Mouse (Mus musculus) myocyte (in vitro differentiated cells): Measurements from ENCODE around the gene Tas2r126. TPM values are rescaled to one million over a fixed set of nuclear protein-coding genes. Genes with fewer than 3 reads are reported as not detected.

Experiments used
- H3K27me3 ChIP-seq: one replicate; pipeline ENCODE4 v1.6.1; 2011; ENCODE audit not compliant: control insufficient read depth, insufficient read depth, insufficient read length
- H3K36me3 ChIP-seq: one replicate; pipeline ENCODE4 v1.6.1; 2011; ENCODE audit not compliant: control insufficient read depth, insufficient read depth
- H3K4me2 ChIP-seq: one replicate; pipeline ENCODE4 v1.6.1; 2011; ENCODE audit warnings: low read depth, control low read depth
- H3K4me3 ChIP-seq: one replicate; pipeline ENCODE4 v1.5.1; 2011; ENCODE audit warnings: mild to moderate bottlenecking, control low read depth, moderate library complexity
- H3K79me2 ChIP-seq: one replicate; pipeline ENCODE4 v1.6.1; 2011; ENCODE audit not compliant: control insufficient read depth, insufficient read depth
- H3ac ChIP-seq: one replicate; pipeline ENCODE4 v1.6.1; 2011; ENCODE audit not compliant: control insufficient read depth, insufficient read length
- CEBPB ChIP-seq: IDR thresholded peaks from 2 replicates; pipeline ENCODE4 v1.6.1; 2011; ENCODE audit warnings: mild to moderate bottlenecking, moderate library complexity; ENCODE audit not compliant: poor library complexity, insufficient read depth, severe bottlenecking
- E2F4 ChIP-seq: IDR thresholded peaks from one replicate; pipeline ENCODE4 v1.6.1; 2011; ENCODE audit warnings: mild to moderate bottlenecking, control low read depth, moderate library complexity; ENCODE audit not compliant: insufficient read depth
- MAX ChIP-seq: IDR thresholded peaks from one replicate; pipeline ENCODE4 v1.6.1; 2011; ENCODE audit warnings: low read depth, mild to moderate bottlenecking, control low read depth
- MYOD1 ChIP-seq, 3 experiments: IDR thresholded peaks; one replicate each; pipeline ENCODE4 v1.6.1; 2011; ENCODE audit warnings: control low read depth in 2 of 3, low read depth in 2 of 3, mild to moderate bottlenecking in 2 of 3, moderate library complexity in 1 of 3; ENCODE audit not compliant: insufficient read length in 2 of 3, control insufficient read depth in 1 of 3
- MYOG ChIP-seq, 3 experiments: IDR thresholded peaks; one replicate each; pipeline ENCODE4 v1.6.1; 2011; ENCODE audit warnings: control low read depth in 2 of 3, low read depth in 2 of 3, mild to moderate bottlenecking in 2 of 3; ENCODE audit not compliant: insufficient read length in 2 of 3, control insufficient read depth in 1 of 3, insufficient read depth in 1 of 3
- POLR2A ChIP-seq: IDR thresholded peaks from one replicate; pipeline ENCODE4 v1.6.1; 2011; ENCODE audit warnings: low read depth, mild to moderate bottlenecking, control low read depth, moderate library complexity; ENCODE audit not compliant: insufficient read length
- POLR2AphosphoS2 ChIP-seq: IDR thresholded peaks from one replicate; pipeline ENCODE4 v1.6.1; 2011; ENCODE audit warnings: low read depth, control low read depth; ENCODE audit not compliant: insufficient read length
- REST ChIP-seq: IDR thresholded peaks from one replicate; pipeline ENCODE4 v1.6.1; 2011; ENCODE audit warnings: mild to moderate bottlenecking, control low read depth, moderate library complexity; ENCODE audit not compliant: insufficient read depth, insufficient read length
- SRF ChIP-seq: IDR thresholded peaks from one replicate; pipeline ENCODE4 v1.6.1; 2011; ENCODE audit warnings: low read depth; ENCODE audit not compliant: control insufficient read depth, insufficient read length
- TCF12 ChIP-seq: IDR thresholded peaks from one replicate; pipeline ENCODE4 v1.6.1; 2011; ENCODE audit warnings: mild to moderate bottlenecking, control low read depth; ENCODE audit not compliant: poor library complexity, insufficient read depth, severe bottlenecking
- TCF3 ChIP-seq: IDR thresholded peaks from one replicate; pipeline ENCODE4 v1.6.1; 2011; ENCODE audit warnings: low read depth, control low read depth; ENCODE audit not compliant: insufficient read length
- USF1 ChIP-seq: IDR thresholded peaks from one replicate; pipeline ENCODE4 v1.6.1; 2011; ENCODE audit warnings: low read depth, mild to moderate bottlenecking, control low read depth, moderate library complexity
- polyA plus RNA-seq: library from polyadenylated mRNA; unstranded; fragments of >200 nt; fragmentation: generic; extraction: Trizol; gene quantifications from one replicate; pipeline ENCODE4 v1.2.1, GENCODE M21; 2012; ENCODE audit warnings: missing spikeins

Gene Tas2r126
- polyA plus RNA-seq, 1 experiment, result not detected

- Histone ChIP-seq H3K79me2 (no peaks in the 10 kb centered on the region), H3K4me2 (no peak overlapping the region), H3K27me3 (no peaks in the 10 kb centered on the region), H3K4me3 (no peak overlapping the region), H3K36me3 (no peaks in the 10 kb centered on the region), H3ac (no peak overlapping the region)
- TF ChIP-seq MYOD1 (IDR thresholded peaks at IDR 0.05; ENCODE audit: control insufficient read depth in 1 of 3, insufficient read length in 2 of 3, low read depth in 2 of 3), result no peak
- TF ChIP-seq POLR2A, result no peak
- TF ChIP-seq TCF3, result no peak
- TF ChIP-seq MYOG (IDR thresholded peaks at IDR 0.05; ENCODE audit: control insufficient read depth in 1 of 3, insufficient read depth in 1 of 3, insufficient read length in 2 of 3, low read depth in 2 of 3), result no peak
- no peak for TF ChIP-seq USF1
- TF ChIP-seq REST, result no peak
- no peak for TF ChIP-seq CEBPB
- TF ChIP-seq MAX, result no peak
- TF ChIP-seq TCF12, result no peak
- TF ChIP-seq SRF, result no peak
- TF ChIP-seq E2F4, result no peak
- TF ChIP-seq POLR2AphosphoS2, result no peak
Measured at GRCm38 (mm10) chr6:42398285-42398684, 36.0 kb upstream of the Tas2r126 start.

- Histone ChIP-seq H3K79me2 (no peaks in the 10 kb centered on the region), H3K36me3 (no peaks in the 10 kb centered on the region), H3K27me3 (no peaks in the 10 kb centered on the region), H3ac (no peak overlapping the region), H3K4me2 (no peak overlapping the region), H3K4me3 (no peak overlapping the region)
- no peak for TF ChIP-seq SRF
- no peak for TF ChIP-seq USF1
- no peak for TF ChIP-seq MAX
- no peak for TF ChIP-seq CEBPB
- no peak for TF ChIP-seq TCF12
- TF ChIP-seq POLR2A, result no peak
- TF ChIP-seq MYOG (IDR thresholded peaks at IDR 0.05; ENCODE audit: control insufficient read depth in 1 of 3, insufficient read depth in 1 of 3, insufficient read length in 2 of 3, low read depth in 2 of 3), result no peak
- TF ChIP-seq TCF3, result no peak
- no peak for TF ChIP-seq E2F4
- TF ChIP-seq MYOD1 (IDR thresholded peaks at IDR 0.05; ENCODE audit: control insufficient read depth in 1 of 3, insufficient read length in 2 of 3, low read depth in 2 of 3), result no peak
- no peak for TF ChIP-seq REST
- TF ChIP-seq POLR2AphosphoS2, result no peak
Measured at GRCm38 (mm10) chr6:42398998-42399397, 35.3 kb upstream of the Tas2r126 start.

- Histone ChIP-seq H3K4me3 (no peak within 1 kb of the TSS), H3K79me2 (no peaks in the 10 kb centered on the region), H3K27me3 (no peaks in the 10 kb centered on the region), H3K4me2 (no peak within 1 kb of the TSS), H3ac (no peak within 1 kb of the TSS), H3K36me3 (no peaks in the 10 kb centered on the region)
- TF ChIP-seq TCF12 (no peak), MYOD1 (IDR thresholded peaks at IDR 0.05; ENCODE audit: control insufficient read depth in 1 of 3, insufficient read length in 2 of 3, low read depth in 2 of 3) (no peak), POLR2AphosphoS2 (no peak), USF1 (no peak), REST (no peak), SRF (no peak), E2F4 (no peak), TCF3 (no peak), MAX (no peak), MYOG (IDR thresholded peaks at IDR 0.05; ENCODE audit: control insufficient read depth in 1 of 3, insufficient read depth in 1 of 3, insufficient read length in 2 of 3, low read depth in 2 of 3) (no peak), POLR2A (no peak), CEBPB (no peak)
Measured at GRCm38 (mm10) chr6:42399938-42400337, 34.4 kb upstream of the Tas2r126 start, which contains the start of gene Tas2r143. TSS of gene Tas2r143 (plus strand) at chr6:42400238.

GRCm38 (mm10) chr6:42405134-42405533 lies 29.2 kb upstream of the Tas2r126 start, which contains the start of gene Tas2r135:
TSS of gene Tas2r135 (plus strand) at chr6:42405434.
- no peak within 1 kb of the TSS for H3K4me3 ChIP-seq
- H3K36me3 ChIP-seq, result no peaks in the 10 kb centered on the region
- H3K27me3 ChIP-seq, result no peaks in the 10 kb centered on the region
- TF ChIP-seq E2F4 (no peak), CEBPB (no peak), POLR2AphosphoS2 (no peak), TCF3 (no peak), TCF12 (no peak), POLR2A (no peak), USF1 (no peak), MYOG (IDR thresholded peaks at IDR 0.05; ENCODE audit: control insufficient read depth in 1 of 3, insufficient read depth in 1 of 3, insufficient read length in 2 of 3, low read depth in 2 of 3) (no peak)
- no peak within 1 kb of the TSS for H3ac ChIP-seq
- no peak within 1 kb of the TSS for H3K4me2 ChIP-seq
- H3K79me2 ChIP-seq, result no peaks in the 10 kb centered on the region
